Mouse (Mus musculus) kidney, postnatal 0 days (tissue): ENCODE data around the gene Vwc2. TPM values are rescaled to one million over a fixed set of nuclear protein-coding genes. Genes with fewer than 3 reads are reported as not detected.
A peak's percentile ranks its signal among the peaks of the same experiment; 100 is the strongest.

Source experiments
- ATAC-seq: fragments of 200-750 bp; cut with Nextera tagmentation; replicated peaks from 2 replicates; pipeline ENCODE4 v1.8.0; 2017; ENCODE audit warnings: low read depth, moderate number of reproducible peaks, moderate TSS enrichment, moderate library complexity; ENCODE audit not compliant: low FRiP score
- DNase-seq: peaks from one replicate; pipeline ENCODE4 v3.0.0-alpha.2; 2016; ENCODE audit warnings: low spot score
- H3K27ac ChIP-seq: fragments of 300-500 bp; sonication (generic); 2 replicates; pipeline ENCODE4 v1.5.1; 2014; ENCODE audit warnings: mild to moderate bottlenecking
- H3K27me3 ChIP-seq: fragments of 300-500 bp; sonication (generic); 2 replicates; pipeline ENCODE4 v1.6.1; 2014; ENCODE audit warnings: low read length, mixed read lengths; ENCODE audit not compliant: insufficient read depth
- H3K36me3 ChIP-seq: fragments of 300-500 bp; sonication (generic); 2 replicates; pipeline ENCODE4 v1.6.1; 2014; ENCODE audit warnings: low read length, mixed read lengths; ENCODE audit not compliant: insufficient read depth
- H3K4me1 ChIP-seq: fragments of 300-500 bp; sonication (generic); replicated peaks from 2 replicates; pipeline ENCODE4 v1.6.1; 2014; ENCODE audit warnings: antibody characterized with exemption, low read length, mixed read lengths; ENCODE audit not compliant: insufficient read depth
- H3K4me2 ChIP-seq: fragments of 300-500 bp; sonication (generic); 2 replicates; pipeline ENCODE4 v1.6.1; 2014; ENCODE audit warnings: mild to moderate bottlenecking, low read length, moderate library complexity, mixed read lengths
- H3K4me3 ChIP-seq: fragments of 300-500 bp; sonication (generic); replicated peaks from 2 replicates; pipeline ENCODE4 v1.5.1; 2014; ENCODE audit warnings: low read depth, low read length
- H3K9ac ChIP-seq: fragments of 300-500 bp; sonication (generic); 2 replicates; pipeline ENCODE4 v1.6.1; 2014; ENCODE audit warnings: low read depth, low read length
- H3K9me3 ChIP-seq: fragments of 300-500 bp; sonication (generic); replicated peaks from 2 replicates; pipeline ENCODE4 v1.6.1; 2016; ENCODE audit warnings: low read length, inconsistent platforms, mixed read lengths
- CTCF ChIP-seq: IDR thresholded peaks from 2 replicates; pipeline ENCODE4 v1.5.1; 2016; ENCODE audit warnings: antibody characterized with exemption, low read depth, mild to moderate bottlenecking, moderate library complexity
- WGBS: fragments of 180-500 bp; shearing (Covaris S2); extraction: QIAGEN DNeasy Blood & Tissue Kit; methylation state at CpG from one replicate; pipeline ENCODE4 v1.1.7; 2014; 5-methylcytosine and 5-hydroxymethylcytosine counted together
- polyA plus RNA-seq: library from polyadenylated mRNA; unstranded; fragments of >200 nt; fragmentation: Nextera tagmentation; extraction: Ambion mirVana; gene quantifications from 2 replicates; pipeline ENCODE4 v1.2.1, GENCODE M21; 2015

The Vwc2 gene
- polyA plus RNA-seq, 1 experiment from 2014 or later: 1.7 TPM

- H3K4me3 ChIP-seq: no peak overlapping the region
- H3K36me3 ChIP-seq: no peaks in the 10 kb centered on the region
- no peaks in the 10 kb centered on the region for H3K9me3 ChIP-seq
- H3K4me2 ChIP-seq: no peak overlapping the region
- DNase-seq (no peak), ATAC-seq (no peak)
- WGBS: 46% methylated on average over 3 of the region's 3 CpGs
- H3K27ac ChIP-seq: no peak overlapping the region
- H3K4me1 ChIP-seq: peaks cover 6% of the 10 kb centered on the region; the same call in 1 of the 2 replicates
- peaks cover 12% of the 10 kb centered on the region; the same call in 1 of the 2 replicates for H3K27me3 ChIP-seq
- no peak for TF ChIP-seq CTCF
- H3K9ac ChIP-seq: no peak overlapping the region
These were observed 5.1 kb upstream of the Vwc2 start for GRCm38 (mm10) chr11:11108922-11109321.

GRCm38 (mm10) chr11:11114234-11115030 lies 409 bp downstream of the Vwc2 start:
- no peaks in the 10 kb centered on the region for H3K36me3 ChIP-seq
- peaks cover 15% of the 10 kb centered on the region for H3K4me1 ChIP-seq
- no peak for TF ChIP-seq CTCF
- DNase-seq (no peak), ATAC-seq (no peak; the same call in 1 of the 2 replicates)
- H3K9ac ChIP-seq: no peak overlapping the region
- H3K27ac ChIP-seq: no peak overlapping the region
- no peaks in the 10 kb centered on the region for H3K9me3 ChIP-seq
- peak overlapping the region; percentile 73 for H3K4me2 ChIP-seq
- H3K4me3 ChIP-seq: peak overlapping the region; percentile 20
- H3K27me3 ChIP-seq: peaks cover 44% of the 10 kb centered on the region
- 1% methylated on average over 34 of the region's 34 CpGs for WGBS

- no peak for TF ChIP-seq CTCF
- Histone ChIP-seq H3K9ac (no peak overlapping the region), H3K4me1 (peaks cover 15% of the 10 kb centered on the region), H3K36me3 (no peaks in the 10 kb centered on the region), H3K9me3 (no peaks in the 10 kb centered on the region), H3K27ac (no peak overlapping the region), H3K27me3 (peaks cover 44% of the 10 kb centered on the region), H3K4me3 (peak overlapping the region; percentile 36), H3K4me2 (peak overlapping the region; percentile 73)
- DNase-seq (no peak), ATAC-seq (no peak)
- under 1% methylated on average over 17 of the region's 17 CpGs for WGBS
These were observed 1.1 kb downstream of the Vwc2 start for GRCm38 (mm10) chr11:11115031-11115647.

GRCm38 (mm10) chr11:11115648-11116590 lies 1.9 kb downstream of the Vwc2 start:
- peak; percentile 7 for DNase-seq
- Histone ChIP-seq H3K9me3 (no peaks in the 10 kb centered on the region), H3K36me3 (no peaks in the 10 kb centered on the region), H3K27ac (no peak overlapping the region), H3K4me1 (peaks cover 15% of the 10 kb centered on the region), H3K4me3 (peak overlapping the region; percentile 36), H3K4me2 (peak overlapping the region; percentile 73), H3K27me3 (peaks cover 44% of the 10 kb centered on the region), H3K9ac (no peak overlapping the region)
- under 1% methylated on average over 90 of the region's 93 CpGs for WGBS
- ATAC-seq: peak; percentile 66
- TF ChIP-seq CTCF: no peak

- 2% methylated on average over 3 of the region's 3 CpGs for WGBS
- no peak for TF ChIP-seq CTCF
- ATAC-seq (no peak), DNase-seq (no peak)
- 0 out of 2 replicates have a peak overlapping the region, but pooled peaks have one; percentile 73 for H3K4me2 ChIP-seq
- H3K4me1 ChIP-seq: peaks cover 15% of the 10 kb centered on the region
- no peaks in the 10 kb centered on the region for H3K9me3 ChIP-seq
- H3K27me3 ChIP-seq: peaks cover 44% of the 10 kb centered on the region
- H3K4me3 ChIP-seq: no peak overlapping the region; the same call in 1 of the 2 replicates
- H3K9ac ChIP-seq: no peak overlapping the region
- H3K36me3 ChIP-seq: no peaks in the 10 kb centered on the region
- no peak overlapping the region for H3K27ac ChIP-seq
These were observed 2.7 kb downstream of the Vwc2 start for GRCm38 (mm10) chr11:11116736-11117135.

GRCm38 (mm10) chr11:11122866-11123265 lies 8.8 kb downstream of the Vwc2 start:
- no peak overlapping the region for H3K4me3 ChIP-seq
- H3K9me3 ChIP-seq: no peaks in the 10 kb centered on the region
- no peak for ATAC-seq
- TF ChIP-seq CTCF: no peak
- 74% methylated on average over 4 of the region's 4 CpGs for WGBS
- DNase-seq: no peak
- H3K9ac ChIP-seq: no peak overlapping the region
- H3K36me3 ChIP-seq: no peaks in the 10 kb centered on the region
- no peaks in the 10 kb centered on the region for H3K4me1 ChIP-seq
- H3K27ac ChIP-seq: no peak overlapping the region
- no peak overlapping the region for H3K4me2 ChIP-seq
- no peaks in the 10 kb centered on the region for H3K27me3 ChIP-seq
